In genomic region chr14:76001781-76002180, GRCm38 (mm10) we compare ENCODE assay signal across 16 mouse cellular contexts. TPM values are rescaled to one million over a fixed set of nuclear protein-coding genes. Genes with fewer than 3 reads are reported as not detected.
"Had no signal": no experiment of that assay in that cellular context is flagged by ENCODE, and none has a peak within 500 bp of the region (broad histone marks: within the 10 kb centered on the region; RNA-seq: fewer than 3 reads in every experiment).

No protein-coding gene starts in this region.

- H3K9me3 ChIP-seq: limb, embryonic 15.5 days; liver, embryonic 13.5 days; lung, embryonic 15.5 days; midbrain, embryonic 10.5 days; midbrain, embryonic 15.5 days; neural tube, embryonic 12.5 days had no signal

- H3K27ac ChIP-seq: left cerebral cortex, adult 2 months; limb, embryonic 15.5 days; liver, embryonic 13.5 days; lung, embryonic 15.5 days; midbrain, embryonic 10.5 days; midbrain, embryonic 15.5 days; neural tube, embryonic 12.5 days had no signal

- H3K4me3 ChIP-seq: left cerebral cortex, adult 2 months; limb, embryonic 15.5 days; liver, embryonic 13.5 days; lung, embryonic 15.5 days; midbrain, embryonic 10.5 days; midbrain, embryonic 15.5 days; neural tube, embryonic 12.5 days had no signal

- H3K4me1 ChIP-seq: limb, embryonic 15.5 days; liver, embryonic 13.5 days; lung, embryonic 15.5 days; midbrain, embryonic 10.5 days; midbrain, embryonic 15.5 days; neural tube, embryonic 12.5 days had no signal

- H3K9ac ChIP-seq: limb, embryonic 15.5 days; liver, embryonic 13.5 days; liver, postnatal 0 days; lung, embryonic 15.5 days; midbrain, embryonic 15.5 days; neural tube, embryonic 12.5 days had no signal

- DNase-seq: kidney, adult 2 months; kidney, postnatal 25 days; liver, embryonic 13.5 days; liver, postnatal 0 days; lung, postnatal 14 days; retina, postnatal 1 day; thymus, postnatal 36 days had no signal

- H3K4me2 ChIP-seq: limb, embryonic 15.5 days; liver, embryonic 13.5 days; lung, embryonic 15.5 days; midbrain, embryonic 15.5 days; neural tube, embryonic 12.5 days had no signal

- H3K27me3 ChIP-seq: limb, embryonic 15.5 days; liver, embryonic 13.5 days; lung, embryonic 15.5 days; midbrain, embryonic 15.5 days; neural tube, embryonic 12.5 days had no signal

- ATAC-seq: intestine, embryonic 16.5 days; liver, postnatal 0 days; midbrain, embryonic 15.5 days had no signal

- H3K36me3 ChIP-seq: midbrain, embryonic 15.5 days had no signal

RNA-seq across cellular contexts. Expression of gene Kctd4, which starts 47.0 kb away (rescaled TPM):
- total RNA-seq: monocyte, adult 5-6 weeks had no signal
- polyA plus RNA-seq: kidney, adult 2 months; spleen, adult 2 months had no signal
